Mouse (Mus musculus): ENCODE measurements around the gene Olfr651. TPM values are rescaled to one million over a fixed set of nuclear protein-coding genes. Genes with fewer than 3 reads are reported as not detected.
"Not testable (repeated sequence)": the region's sequence is repeated elsewhere in the genome, so short reads cannot be mapped to it uniquely, and the experiment has no call there.

Olfr651 gene
- polyA plus RNA-seq (2012; fragmentation: generic; extraction: Trizol) = not detected

GRCm38 (mm10) chr7:104549833-104550232, at the start of gene Olfr651:
Gene Olfr651 (plus strand): TSS chr7:104550133.
- TF ChIP-seq MYOD1 (IDR thresholded peaks at IDR 0.05; ENCODE audit: control insufficient read depth in 1 of 3, insufficient read length in 2 of 3, low read depth in 2 of 3) (no peak), TCF3 (IDR thresholded peaks at IDR 0.05; ENCODE audit: insufficient read length, low read depth) (no peak), USF1 (IDR thresholded peaks at IDR 0.05; ENCODE audit: low read depth) (no peak), E2F4 (IDR thresholded peaks at IDR 0.05; ENCODE audit: insufficient read depth) (no peak), TCF12 (IDR thresholded peaks at IDR 0.05; ENCODE audit: insufficient read depth, poor library complexity, severe bottlenecking) (no peak), REST (IDR thresholded peaks at IDR 0.05; ENCODE audit: insufficient read depth, insufficient read length) (no peak), CEBPB (IDR thresholded peaks at IDR 0.05; ENCODE audit: insufficient read depth, poor library complexity, severe bottlenecking) (no peak), MAX (IDR thresholded peaks at IDR 0.05; ENCODE audit: low read depth) (no peak), MYOG (IDR thresholded peaks at IDR 0.05; ENCODE audit: control insufficient read depth in 1 of 3, insufficient read depth in 1 of 3, insufficient read length in 2 of 3, low read depth in 2 of 3) (no peak), SRF (IDR thresholded peaks at IDR 0.05; ENCODE audit: control insufficient read depth, insufficient read length, low read depth) (no peak), POLR2AphosphoS2 (IDR thresholded peaks at IDR 0.05; ENCODE audit: insufficient read length, low read depth) (no peak), POLR2A (IDR thresholded peaks at IDR 0.05; ENCODE audit: insufficient read length, low read depth) (no peak)
- no peaks in the 10 kb centered on the region for H3K79me2 ChIP-seq (ENCODE audit: control insufficient read depth, insufficient read depth)
- no peaks in the 10 kb centered on the region for H3K36me3 ChIP-seq (ENCODE audit: control insufficient read depth, insufficient read depth)
- H3ac ChIP-seq (ENCODE audit: control insufficient read depth, insufficient read length) = no peak within 1 kb of the TSS
- H3K27me3 ChIP-seq (ENCODE audit: control insufficient read depth, insufficient read depth, insufficient read length) = no peaks in the 10 kb centered on the region
- no peak within 1 kb of the TSS for H3K4me2 ChIP-seq (ENCODE audit: low read depth)
- no peak within 1 kb of the TSS for H3K4me3 ChIP-seq

- H3K27me3 ChIP-seq (ENCODE audit: control insufficient read depth, insufficient read depth, insufficient read length); H3K4me2 ChIP-seq (ENCODE audit: low read depth); H3K36me3 ChIP-seq (ENCODE audit: control insufficient read depth, insufficient read depth); H3K4me3 ChIP-seq; H3K79me2 ChIP-seq (ENCODE audit: control insufficient read depth, insufficient read depth); H3ac ChIP-seq (ENCODE audit: control insufficient read depth, insufficient read length): not testable (repeated sequence)
Observed at GRCm38 (mm10) chr7:104501186-104501585, 48.7 kb upstream of the Olfr651 start.

- H3K79me2 ChIP-seq (ENCODE audit: control insufficient read depth, insufficient read depth) = no peaks in the 10 kb centered on the region
- no peak overlapping the region for H3ac ChIP-seq (ENCODE audit: control insufficient read depth, insufficient read length)
- H3K4me3 ChIP-seq = no peak overlapping the region
- H3K36me3 ChIP-seq (ENCODE audit: control insufficient read depth, insufficient read depth) = no peaks in the 10 kb centered on the region
- no peak overlapping the region for H3K4me2 ChIP-seq (ENCODE audit: low read depth)
- TF ChIP-seq SRF (IDR thresholded peaks at IDR 0.05; ENCODE audit: control insufficient read depth, insufficient read length, low read depth) (no peak), TCF3 (IDR thresholded peaks at IDR 0.05; ENCODE audit: insufficient read length, low read depth) (no peak), POLR2A (IDR thresholded peaks at IDR 0.05; ENCODE audit: insufficient read length, low read depth) (no peak), E2F4 (IDR thresholded peaks at IDR 0.05; ENCODE audit: insufficient read depth) (no peak), MAX (IDR thresholded peaks at IDR 0.05; ENCODE audit: low read depth) (no peak), MYOG (IDR thresholded peaks at IDR 0.05; ENCODE audit: control insufficient read depth in 1 of 3, insufficient read depth in 1 of 3, insufficient read length in 2 of 3, low read depth in 2 of 3) (no peak), MYOD1 (IDR thresholded peaks at IDR 0.05; ENCODE audit: control insufficient read depth in 1 of 3, insufficient read length in 2 of 3, low read depth in 2 of 3) (no peak), USF1 (IDR thresholded peaks at IDR 0.05; ENCODE audit: low read depth) (no peak), POLR2AphosphoS2 (IDR thresholded peaks at IDR 0.05; ENCODE audit: insufficient read length, low read depth) (no peak), TCF12 (IDR thresholded peaks at IDR 0.05; ENCODE audit: insufficient read depth, poor library complexity, severe bottlenecking) (no peak), REST (IDR thresholded peaks at IDR 0.05; ENCODE audit: insufficient read depth, insufficient read length) (no peak), CEBPB (IDR thresholded peaks at IDR 0.05; ENCODE audit: insufficient read depth, poor library complexity, severe bottlenecking) (no peak)
- no peaks in the 10 kb centered on the region for H3K27me3 ChIP-seq (ENCODE audit: control insufficient read depth, insufficient read depth, insufficient read length)
Observed at GRCm38 (mm10) chr7:104501589-104502371, 48.2 kb upstream of the Olfr651 start.

GRCm38 (mm10) chr7:104507421-104508065, 42.4 kb upstream of the Olfr651 start, which contains the start of gene Trim30d:
Gene Trim30d (minus strand): TSS chr7:104507849.
- not testable (repeated sequence) for H3K27me3 ChIP-seq (ENCODE audit: control insufficient read depth, insufficient read depth, insufficient read length); H3ac ChIP-seq (ENCODE audit: control insufficient read depth, insufficient read length); H3K4me3 ChIP-seq; H3K79me2 ChIP-seq (ENCODE audit: control insufficient read depth, insufficient read depth); H3K36me3 ChIP-seq (ENCODE audit: control insufficient read depth, insufficient read depth); H3K4me2 ChIP-seq (ENCODE audit: low read depth)

- TF ChIP-seq POLR2AphosphoS2 (IDR thresholded peaks at IDR 0.05; ENCODE audit: insufficient read length, low read depth) (no peak), REST (IDR thresholded peaks at IDR 0.05; ENCODE audit: insufficient read depth, insufficient read length) (no peak), MYOD1 (IDR thresholded peaks at IDR 0.05; ENCODE audit: control insufficient read depth in 1 of 3, insufficient read length in 2 of 3, low read depth in 2 of 3) (no peak), TCF12 (IDR thresholded peaks at IDR 0.05; ENCODE audit: insufficient read depth, poor library complexity, severe bottlenecking) (no peak), MYOG (IDR thresholded peaks at IDR 0.05; ENCODE audit: control insufficient read depth in 1 of 3, insufficient read depth in 1 of 3, insufficient read length in 2 of 3, low read depth in 2 of 3) (no peak), CEBPB (IDR thresholded peaks at IDR 0.05; ENCODE audit: insufficient read depth, poor library complexity, severe bottlenecking) (no peak), USF1 (IDR thresholded peaks at IDR 0.05; ENCODE audit: low read depth) (no peak), E2F4 (IDR thresholded peaks at IDR 0.05; ENCODE audit: insufficient read depth) (no peak), MAX (IDR thresholded peaks at IDR 0.05; ENCODE audit: low read depth) (no peak), TCF3 (IDR thresholded peaks at IDR 0.05; ENCODE audit: insufficient read length, low read depth) (no peak), POLR2A (IDR thresholded peaks at IDR 0.05; ENCODE audit: insufficient read length, low read depth) (no peak)
- Histone ChIP-seq H3K4me2 (ENCODE audit: low read depth) (no peak overlapping the region), H3ac (ENCODE audit: control insufficient read depth, insufficient read length) (no peak overlapping the region), H3K27me3 (ENCODE audit: control insufficient read depth, insufficient read depth, insufficient read length) (no peaks in the 10 kb centered on the region), H3K79me2 (ENCODE audit: control insufficient read depth, insufficient read depth) (no peaks in the 10 kb centered on the region), H3K4me3 (no peak overlapping the region), H3K36me3 (ENCODE audit: control insufficient read depth, insufficient read depth) (no peaks in the 10 kb centered on the region)
Observed at GRCm38 (mm10) chr7:104552700-104553099, 2.8 kb downstream of the Olfr651 start.
